Mouse (Mus musculus): Measurements from ENCODE around the gene Zbtb43. TPM values are rescaled to one million over a fixed set of nuclear protein-coding genes. Genes with fewer than 3 reads are reported as not detected.

Gene Zbtb43
- polyA plus RNA-seq, 1 experiment from 2014 or later, result 25.2 TPM

- Histone ChIP-seq H3K4me1 (no peaks in the 10 kb centered on the region), H3K27ac (no peak overlapping the region), H3K9me3 (no peaks in the 10 kb centered on the region), H3K4me3 (no peak overlapping the region), H3K36me3 (replicated peaks) (no peaks in the 10 kb centered on the region), H3K4me2 (no peak overlapping the region), H3K9ac (no peak overlapping the region), H3K27me3 (replicated peaks) (no peaks in the 10 kb centered on the region)
- 90% methylated on average over 4 of the region's 4 CpGs for WGBS
- no peak for ATAC-seq (replicated peaks)
Observed at GRCm38 (mm10) chr2:33403511-33404003, 64.8 kb downstream of the Zbtb43 start.

- WGBS, result 66% methylated on average over 5 of the region's 5 CpGs
- no peaks in the 10 kb centered on the region for H3K9me3 ChIP-seq
- H3K4me1 ChIP-seq, result no peaks in the 10 kb centered on the region
- no peak overlapping the region for H3K4me3 ChIP-seq
- no peaks in the 10 kb centered on the region for H3K27me3 ChIP-seq (replicated peaks)
- ATAC-seq (replicated peaks), result no peak
- no peak overlapping the region for H3K4me2 ChIP-seq
- no peak overlapping the region for H3K27ac ChIP-seq
- no peaks in the 10 kb centered on the region for H3K36me3 ChIP-seq (replicated peaks)
- H3K9ac ChIP-seq, result no peak overlapping the region
Observed at GRCm38 (mm10) chr2:33402638-33403037, 65.7 kb downstream of the Zbtb43 start.

GRCm38 (mm10) chr2:33402236-33402635 lies 66.1 kb downstream of the Zbtb43 start:
- no peak for ATAC-seq (replicated peaks)
- Histone ChIP-seq H3K36me3 (replicated peaks) (no peaks in the 10 kb centered on the region), H3K9me3 (no peaks in the 10 kb centered on the region), H3K9ac (no peak overlapping the region), H3K4me1 (no peaks in the 10 kb centered on the region), H3K27ac (no peak overlapping the region), H3K4me3 (no peak overlapping the region), H3K4me2 (no peak overlapping the region), H3K27me3 (replicated peaks) (no peaks in the 10 kb centered on the region)
- WGBS, result 29% methylated on average over 7 of the region's 7 CpGs

GRCm38 (mm10) chr2:33401217-33401616 lies 67.1 kb downstream of the Zbtb43 start:
- Histone ChIP-seq H3K9me3 (no peaks in the 10 kb centered on the region), H3K27me3 (replicated peaks) (no peaks in the 10 kb centered on the region), H3K9ac (no peak overlapping the region), H3K4me2 (no peak overlapping the region), H3K4me1 (no peaks in the 10 kb centered on the region), H3K36me3 (replicated peaks) (no peaks in the 10 kb centered on the region), H3K4me3 (no peak overlapping the region), H3K27ac (no peak overlapping the region)
- WGBS, result 21% methylated on average over 3 of the region's 3 CpGs
- no peak for ATAC-seq (replicated peaks)

- H3K9ac ChIP-seq, result no peak overlapping the region
- H3K4me2 ChIP-seq, result no peak overlapping the region
- H3K27me3 ChIP-seq (replicated peaks), result no peaks in the 10 kb centered on the region
- no peaks in the 10 kb centered on the region for H3K9me3 ChIP-seq
- no peak overlapping the region for H3K27ac ChIP-seq
- WGBS, result 87% methylated on average over 5 of the region's 5 CpGs
- H3K36me3 ChIP-seq (replicated peaks), result no peaks in the 10 kb centered on the region
- ATAC-seq (replicated peaks), result no peak
- no peaks in the 10 kb centered on the region for H3K4me1 ChIP-seq
- H3K4me3 ChIP-seq, result no peak overlapping the region
Observed at GRCm38 (mm10) chr2:33400541-33400940, 67.8 kb downstream of the Zbtb43 start.

Other genes starting within 250 kb of the Zbtb43 start
- 47.6 and 53.1 TPM in 2 replicates for gene Ralgps1, start 97.1 kb downstream of the Zbtb43 start, polyA plus RNA-seq (2015; fragmentation: Nextera tagmentation; extraction: Ambion mirVana)
- gene Zbtb34, start 37.2 kb downstream of the Zbtb43 start, polyA plus RNA-seq (2015; fragmentation: Nextera tagmentation; extraction: Ambion mirVana), result 7.7 and 8.7 TPM in 2 replicates
- 1.5 and 1.7 TPM in 2 replicates for gene Lmx1b, start 172.0 kb upstream of the Zbtb43 start, polyA plus RNA-seq (2015; fragmentation: Nextera tagmentation; extraction: Ambion mirVana)